Mouse (Mus musculus) liver, adult (tissue): Measurements from ENCODE around the gene Gm13128.
"Not testable (repeated sequence)": the region's sequence is repeated elsewhere in the genome, so short reads cannot be mapped to it uniquely, and the experiment has no call there.

Experiments
- GATA4 ChIP-seq: IDR thresholded peaks from 2 replicates; pipeline ENCODE4 v1.6.1; 2014; ENCODE audit warnings: mild to moderate bottlenecking, low read length; ENCODE audit not compliant: insufficient replicate concordance

The Gm13128 gene

GRCm38 (mm10) chr4:144329949-144330348, at the start of gene Gm13128:
TSS of gene Gm13128 (plus strand) at chr4:144330249.
- TF ChIP-seq GATA4, result not testable (repeated sequence)

- not testable (repeated sequence) for TF ChIP-seq GATA4
These were observed 49.7 kb upstream of the Gm13128 start, which contains the start of gene Pramel5 for GRCm38 (mm10) chr4:144280388-144280787. TSS of gene Pramel5 (minus strand) at chr4:144280488.

GRCm38 (mm10) chr4:144357642-144358041, 27.6 kb downstream of the Gm13128 start, which contains the start of gene Gm13119:
TSS of gene Gm13119 (plus strand) at chr4:144357942.
- not testable (repeated sequence) for TF ChIP-seq GATA4

GRCm38 (mm10) chr4:144377911-144378310, 47.9 kb downstream of the Gm13128 start, which contains the start of gene Pramef20:
TSS of gene Pramef20 (minus strand) at chr4:144377933.
- no peak for TF ChIP-seq GATA4
